Mouse (Mus musculus): ENCODE data around the gene Adar. TPM values are rescaled to one million over a fixed set of nuclear protein-coding genes. Genes with fewer than 3 reads are reported as not detected.

The Adar gene
- polyA plus RNA-seq, 1 experiment from 2014 or later: 15.8 TPM

Other genes starting within 250 kb of the Adar start
- gene Kcnn3, start 194.9 kb upstream of the Adar start, polyA plus RNA-seq (2014; fragmentation: Nextera tagmentation; extraction: Ambion mirVana): 1.0 and 1.1 TPM in 2 replicates
- 0.23 and 0.77 TPM in 2 replicates for gene Chrnb2, start 49.6 kb downstream of the Adar start, polyA plus RNA-seq (2014; fragmentation: Nextera tagmentation; extraction: Ambion mirVana)
- 23.5 and 24.5 TPM in 2 replicates for gene Ube2q1, start 58.6 kb downstream of the Adar start, polyA plus RNA-seq (2014; fragmentation: Nextera tagmentation; extraction: Ambion mirVana)
- gene She, start 116.3 kb downstream of the Adar start, polyA plus RNA-seq (2014; fragmentation: Nextera tagmentation; extraction: Ambion mirVana): 3.1 and 3.4 TPM in 2 replicates
- gene Il6ra, start 198.2 kb downstream of the Adar start, polyA plus RNA-seq (2014; fragmentation: Nextera tagmentation; extraction: Ambion mirVana): 0.13 and 0.40 TPM in 2 replicates
- gene Atp8b2, start 248.5 kb downstream of the Adar start, polyA plus RNA-seq (2014; fragmentation: Nextera tagmentation; extraction: Ambion mirVana): 12.8 and 14.9 TPM in 2 replicates